Mouse (Mus musculus): Measurements from ENCODE around the gene Nipa1. TPM values are rescaled to one million over a fixed set of nuclear protein-coding genes. Genes with fewer than 3 reads are reported as not detected.

Gene Nipa1
- polyA plus RNA-seq (2017; shearing (Covaris generic)) = 1 to 10 TPM in 1 of 2 experiments, under 1 TPM in 1; 0.61 to 1.2 TPM

GRCm38 (mm10) chr7:56019930-56020253 is at the start of gene Nipa1:
Gene Nipa1, minus strand, starts transcription at chr7:56019954.

DNA sequence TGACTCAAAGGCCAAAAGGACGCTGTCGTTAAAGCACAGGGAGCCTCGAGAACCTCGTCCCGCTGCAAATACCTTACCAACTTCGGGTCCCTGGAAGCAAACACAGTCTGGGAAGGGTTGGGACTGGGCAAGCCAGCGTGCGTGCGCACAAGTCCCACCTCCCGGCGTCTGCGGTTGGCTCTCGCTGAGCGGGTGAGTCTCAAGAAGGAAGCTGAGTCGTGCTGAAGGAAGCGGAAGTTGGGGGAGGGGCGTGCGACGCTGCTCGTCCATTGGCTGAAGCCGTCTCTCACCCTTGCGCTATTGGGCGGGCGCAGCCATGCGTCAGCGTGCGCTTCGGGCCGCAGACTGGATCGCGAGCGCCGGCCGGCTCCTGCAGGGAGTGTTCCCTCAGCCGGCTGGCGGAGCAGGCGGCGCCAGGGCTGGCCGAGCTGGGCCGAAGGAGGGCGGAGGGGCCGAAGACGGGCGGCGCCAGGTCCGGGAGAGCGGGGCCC is 30.1 kb upstream of the Nipa1 start, which contains the start of gene Herc2:
TSS of gene Herc2 (plus strand) at position 366 of the 491 bp plus-strand sequence.

DNA sequence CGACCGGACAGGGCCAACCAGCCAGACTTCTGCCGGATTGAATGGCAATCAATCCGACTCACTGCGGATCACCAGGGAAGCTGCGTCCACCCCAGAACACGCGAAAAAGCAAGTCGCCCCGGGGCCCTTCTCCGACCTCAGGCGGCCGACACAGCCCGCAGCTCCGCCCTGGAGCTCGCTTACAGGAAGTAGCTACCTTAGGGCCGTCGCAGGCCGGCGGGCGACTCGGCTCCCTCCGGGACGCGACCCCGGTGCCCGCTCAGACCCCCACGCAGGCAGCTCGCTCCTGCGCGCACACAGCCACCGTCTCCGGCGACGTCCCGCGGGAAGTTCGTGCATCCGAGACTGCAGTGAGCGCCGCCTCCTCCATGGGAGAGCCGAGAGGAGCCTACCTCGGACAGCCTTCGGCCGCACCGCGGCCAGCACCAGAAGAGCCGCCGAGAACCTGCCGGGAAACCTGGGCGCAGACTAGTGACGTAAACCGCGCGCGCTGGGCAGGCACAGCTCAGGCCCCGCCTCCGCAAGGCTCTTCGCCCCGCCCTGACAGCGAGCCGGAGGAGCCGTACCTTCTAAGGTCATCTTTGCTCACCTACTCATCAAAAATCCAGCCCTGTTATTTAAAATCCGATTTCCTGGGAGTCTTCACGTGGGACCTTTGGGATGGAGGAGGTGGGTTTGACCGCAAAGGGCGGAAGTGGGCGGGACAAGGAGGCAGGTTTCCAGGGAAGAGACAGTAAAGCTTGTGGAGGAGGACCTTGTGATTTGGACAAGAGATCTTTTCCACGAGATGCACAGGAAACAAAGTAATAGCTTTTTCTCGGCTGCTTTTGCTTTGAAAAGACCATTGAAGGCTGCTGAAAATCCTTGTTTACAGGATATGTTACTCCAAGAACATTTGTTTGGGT is 57.5 kb downstream of the Nipa1 start, which contains the start of gene Nipa2:
TSS of gene Nipa2 (minus strand) at position 473 of the 905 bp plus-strand sequence.

Other genes starting within 250 kb of the Nipa1 start
- gene Tubgcp5, start 225.8 kb downstream of the Nipa1 start, polyA plus RNA-seq (2017; shearing (Covaris generic)) = 10 to 100 TPM; 27.5 to 44.2 TPM
- gene Cyfip1, start 178.2 kb downstream of the Nipa1 start, polyA plus RNA-seq (2017; shearing (Covaris generic)) = 100 to 1,000 TPM in 1 of 2 experiments, 10 to 100 TPM in 1; 39.0 to 106 TPM
- gene Nipa2, start 57.5 kb downstream of the Nipa1 start, polyA plus RNA-seq (2017; shearing (Covaris generic)) = 10 to 100 TPM; 39.4 to 47.2 TPM
- 10 to 100 TPM; 35.5 to 35.9 TPM for gene Herc2, start 30.2 kb upstream of the Nipa1 start, polyA plus RNA-seq (2017; shearing (Covaris generic))
- gene Oca2, start 219.8 kb upstream of the Nipa1 start, polyA plus RNA-seq (2017; shearing (Covaris generic)) = under 1 TPM; 0.33 to 0.70 TPM

Data from inflammation-experienced regulatory T-cells (primary cell).